8 mouse cellular contexts compared by ENCODE assay signal in the genomic region with DNA sequence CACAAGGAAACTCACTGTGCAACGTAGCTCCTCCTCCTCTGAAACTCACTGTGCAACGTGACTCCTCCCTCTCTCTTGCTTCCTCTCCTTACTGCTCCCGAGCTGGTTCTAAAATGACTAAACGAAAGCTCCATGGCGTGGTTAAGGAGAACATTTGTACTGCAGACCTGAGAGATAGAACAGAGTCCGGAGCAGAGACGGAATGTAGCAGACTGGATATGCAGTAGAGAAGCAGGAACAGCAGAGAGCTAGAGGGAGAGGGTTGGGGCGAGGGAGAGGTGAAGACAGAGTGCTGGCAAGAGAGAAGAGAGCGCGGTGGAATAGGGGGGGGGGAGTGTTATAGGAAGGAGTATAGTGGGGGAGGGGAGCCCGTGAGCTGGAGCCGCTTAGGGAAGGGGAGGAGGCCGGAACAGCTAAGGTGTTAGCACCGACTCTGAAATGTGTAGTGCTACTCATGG.
A peak's percentile ranks its signal among the peaks of the same experiment; 100 is the strongest.
DNase-seq lines count a peak whose midpoint lies in the region; ATAC-seq and TF ChIP-seq lines count a peak whose summit lies in the region.

No protein-coding gene starts in this region.

- H3K4me2 ChIP-seq in hindbrain, embryonic 13.5 days: peak overlapping the region; percentile 46

- H3K9ac ChIP-seq in hindbrain, embryonic 13.5 days: no peak overlapping the region

- DNase-seq in left cerebral cortex, postnatal 4 days: peak; percentile 17
- no peak for DNase-seq in left cerebral cortex, adult 9 months (ENCODE audit: low spot score in 2 of 2)
- DNase-seq in embryo, embryonic 11 days: peak; percentile 71
- DNase-seq in thymus, postnatal 36 days: peak; percentile 38 to 39
- no peak for DNase-seq in left cerebral cortex, adult 2 months (ENCODE audit: extremely low spot score in 1 of 2, low spot score in 2 of 2)
- no peak for DNase-seq in spleen, postnatal 14 days (ENCODE audit: low spot score in 2 of 2)

- H3K4me3 ChIP-seq in hindbrain, embryonic 13.5 days: peak overlapping the region; percentile 19
- H3K4me3 ChIP-seq in left cerebral cortex, adult 2 months: no peak overlapping the region

- no peaks in the 10 kb centered on the region for H3K9me3 ChIP-seq in hindbrain, embryonic 13.5 days

- no peak for TF ChIP-seq CTCF in left cerebral cortex, adult 2 months (IDR thresholded peaks at IDR 0.05)

- no peak overlapping the region for H3K27ac ChIP-seq in hindbrain, embryonic 13.5 days
- no peak overlapping the region for H3K27ac ChIP-seq in left cerebral cortex, adult 2 months

- ATAC-seq in hindbrain, embryonic 13.5 days (ENCODE audit: low FRiP score): peak; percentile 60
- ATAC-seq in megakaryocyte progenitor cell, adult 5-6 weeks (replicated peaks; ENCODE audit: poor library complexity): peak; percentile 93

- intact Hi-C loops in left cerebral cortex, postnatal 4 days (cut with DNase I): no loop called here
- intact Hi-C loops in left cerebral cortex, adult 2 months (cut with DNase I): no loop called here

- no peaks in the 10 kb centered on the region for H3K36me3 ChIP-seq in hindbrain, embryonic 13.5 days

- 18% methylated on average over 14 of the region's 14 CpGs for WGBS in hindbrain, embryonic 13.5 days

- peaks cover 2% of the 10 kb centered on the region; the same call in 1 of the 2 replicates for H3K4me1 ChIP-seq in hindbrain, embryonic 13.5 days (replicated peaks)

- no peaks in the 10 kb centered on the region for H3K27me3 ChIP-seq in hindbrain, embryonic 13.5 days

Comparison
In these comparisons a context has a peak if more than half of its experiments do, and no peak if none do; other contexts are left out.
1. DNase-seq: peak in left cerebral cortex, postnatal 4 days (single experiment), embryo, embryonic 11 days (single experiment) and thymus, postnatal 36 days (2 of 2); none in left cerebral cortex, adult 9 months (0 of 2), left cerebral cortex, adult 2 months (0 of 2) and spleen, postnatal 14 days (0 of 2).